Comparison of ENCODE assay signal across 9 mouse cellular contexts in genomic region chr4:62496815-62497214, GRCm38 (mm10). TPM values are rescaled to one million over a fixed set of nuclear protein-coding genes. Genes with fewer than 3 reads are reported as not detected.
DNase-seq lines count a peak whose midpoint lies in the region; ATAC-seq lines count a peak whose summit lies in the region.
"Had no signal": no experiment of that assay in that cellular context is flagged by ENCODE, and none has a peak within 500 bp of the region (broad histone marks: within the 10 kb centered on the region; RNA-seq: fewer than 3 reads in every experiment).

No protein-coding gene starts in this region.

- 59% methylated on average over 8 of the region's 8 CpGs for WGBS in kidney, embryonic 16.5 days
- WGBS in heart, embryonic 16.5 days = 27% methylated on average over 8 of the region's 8 CpGs
- WGBS in stomach, embryonic 15.5 days = 53% methylated on average over 8 of the region's 8 CpGs
- WGBS in embryonic facial prominence, embryonic 10.5 days = 88% methylated on average over 8 of the region's 8 CpGs

- H3K4me2 ChIP-seq in kidney, embryonic 16.5 days (replicated peaks; ENCODE audit: low read depth, low read length) = no peak overlapping the region
- no peak overlapping the region for H3K4me2 ChIP-seq in heart, embryonic 16.5 days (ENCODE audit: low read depth, low read length)
- H3K4me2 ChIP-seq in stomach, embryonic 15.5 days = no peak overlapping the region

- no peak for ATAC-seq in kidney, embryonic 16.5 days (ENCODE audit: low FRiP score, low TSS enrichment)
- ATAC-seq in heart, embryonic 16.5 days (replicated peaks; ENCODE audit: extremely low read depth, insufficient read depth, low FRiP score) = peak; percentile 63
- peak; percentile 29; the same call in 1 of the 2 replicates for ATAC-seq in stomach, embryonic 15.5 days (ENCODE audit: insufficient read depth, low FRiP score, low read depth)

- H3K36me3 ChIP-seq in kidney, embryonic 16.5 days (ENCODE audit: insufficient read depth, low read length) = peaks cover 21% of the 10 kb centered on the region
- H3K36me3 ChIP-seq in heart, embryonic 16.5 days (ENCODE audit: control insufficient read depth, insufficient read depth) = peaks cover 8% of the 10 kb centered on the region
- H3K36me3 ChIP-seq in stomach, embryonic 15.5 days = peaks cover 22% of the 10 kb centered on the region; the same call in 1 of the 2 replicates
- H3K36me3 ChIP-seq in embryonic facial prominence, embryonic 10.5 days (replicated peaks) = peaks cover 26% of the 10 kb centered on the region

- H3K9me3 ChIP-seq in kidney, embryonic 16.5 days (ENCODE audit: low read length) = no peaks in the 10 kb centered on the region
- no peaks in the 10 kb centered on the region for H3K9me3 ChIP-seq in heart, embryonic 16.5 days (replicated peaks; ENCODE audit: control insufficient read depth, low read length)
- no peaks in the 10 kb centered on the region for H3K9me3 ChIP-seq in stomach, embryonic 15.5 days
- no peaks in the 10 kb centered on the region for H3K9me3 ChIP-seq in embryonic facial prominence, embryonic 10.5 days

- intact Hi-C loops in left cerebral cortex, postnatal 4 days (cut with DNase I) = no loop called here

- H3K27me3 ChIP-seq in kidney, embryonic 16.5 days (ENCODE audit: insufficient read depth, low read length) = no peaks in the 10 kb centered on the region
- no peaks in the 10 kb centered on the region for H3K27me3 ChIP-seq in heart, embryonic 16.5 days (ENCODE audit: control insufficient read depth, insufficient read depth, low read length)
- no peaks in the 10 kb centered on the region for H3K27me3 ChIP-seq in stomach, embryonic 15.5 days (replicated peaks)
- H3K27me3 ChIP-seq in embryonic facial prominence, embryonic 10.5 days (replicated peaks; ENCODE audit: low read depth, poor library complexity, severe bottlenecking) = no peaks in the 10 kb centered on the region

- H3K4me3 ChIP-seq in kidney, embryonic 16.5 days (ENCODE audit: low read length) = no peak overlapping the region
- H3K4me3 ChIP-seq in heart, embryonic 16.5 days (ENCODE audit: low read length) = no peak overlapping the region
- H3K4me3 ChIP-seq in stomach, embryonic 15.5 days (replicated peaks) = no peak overlapping the region
- no peak overlapping the region for H3K4me3 ChIP-seq in embryonic facial prominence, embryonic 10.5 days

- H3K4me1 ChIP-seq in kidney, embryonic 16.5 days (ENCODE audit: insufficient read depth, low read length) = peaks cover 11% of the 10 kb centered on the region; the same call in 1 of the 2 replicates
- peaks cover 16% of the 10 kb centered on the region for H3K4me1 ChIP-seq in heart, embryonic 16.5 days (ENCODE audit: control insufficient read depth, insufficient read depth, low read length)
- H3K4me1 ChIP-seq in stomach, embryonic 15.5 days = 0 out of 2 replicates have a peak, but pooled peaks cover 7% of the 10 kb centered on the region
- peaks cover 8% of the 10 kb centered on the region for H3K4me1 ChIP-seq in embryonic facial prominence, embryonic 10.5 days

- H3K9ac ChIP-seq in kidney, embryonic 16.5 days (replicated peaks; ENCODE audit: low read length) = no peak overlapping the region
- no peak overlapping the region for H3K9ac ChIP-seq in heart, embryonic 16.5 days (ENCODE audit: low read length)
- H3K9ac ChIP-seq in stomach, embryonic 15.5 days = no peak overlapping the region

- no peak overlapping the region for H3K27ac ChIP-seq in kidney, embryonic 16.5 days (ENCODE audit: low read length)
- no peak overlapping the region for H3K27ac ChIP-seq in heart, embryonic 16.5 days (ENCODE audit: low read length)
- no peak overlapping the region for H3K27ac ChIP-seq in stomach, embryonic 15.5 days
- H3K27ac ChIP-seq in embryonic facial prominence, embryonic 10.5 days (replicated peaks) = no peak overlapping the region

- peak; percentile 71 for DNase-seq in kidney, adult 18-20 months
- DNase-seq in adrenal gland, postnatal 10 days = peak; percentile 84
- peak; percentile 34 for DNase-seq in left cerebral cortex, postnatal 4 days
- no peak for DNase-seq in embryonic facial prominence, embryonic 10.5 days (ENCODE audit: low spot score)
- DNase-seq in thymus, postnatal 10 days (ENCODE audit: low spot score in 2 of 2) = no peak

RNA-seq across cellular contexts. Expression of gene Hdhd3, which starts 6.5 kb away (rescaled TPM):
- 17.3 and 20.6 TPM in 2 replicates for polyA plus RNA-seq in kidney, embryonic 16.5 days (2015; fragmentation: Nextera tagmentation; extraction: Ambion mirVana)
- 10 to 100 TPM; 16.7 to 19.5 TPM for total RNA-seq in adrenal gland, postnatal 10 days (2021)
- 9.6 and 10.0 TPM in 2 replicates for polyA plus RNA-seq in heart, embryonic 16.5 days (2015; fragmentation: Nextera tagmentation; extraction: Ambion mirVana)
- total RNA-seq in left cerebral cortex, postnatal 4 days (2021) = 1 to 10 TPM; 5.7 to 6.6 TPM
- polyA plus RNA-seq in stomach, embryonic 15.5 days (2015; fragmentation: Nextera tagmentation; extraction: Ambion mirVana) = 27.3 and 30.7 TPM in 2 replicates
- 11.0 and 13.2 TPM in 2 replicates for polyA plus RNA-seq in embryonic facial prominence, embryonic 10.5 days (2016; fragmentation: Nextera tagmentation; extraction: Ambion mirVana)
- total RNA-seq: neutrophil, adult 5-6 weeks had no signal

RNA-seq across cellular contexts. Expression of gene Bspry, which starts 17.0 kb away (rescaled TPM):
- polyA plus RNA-seq in kidney, embryonic 16.5 days (2015; fragmentation: Nextera tagmentation; extraction: Ambion mirVana) = 25.9 and 28.3 TPM in 2 replicates
- total RNA-seq in adrenal gland, postnatal 10 days (2021) = 1 to 10 TPM in 1 of 2 experiments, under 1 TPM in 1; 0.93 to 1.1 TPM
- 3.4 and 6.3 TPM in 2 replicates for polyA plus RNA-seq in heart, embryonic 16.5 days (2015; fragmentation: Nextera tagmentation; extraction: Ambion mirVana)
- under 1 TPM; 0.36 TPM for total RNA-seq in left cerebral cortex, postnatal 4 days (2021)
- polyA plus RNA-seq in stomach, embryonic 15.5 days (2015; fragmentation: Nextera tagmentation; extraction: Ambion mirVana) = 28.4 and 29.9 TPM in 2 replicates
- 1.8 and 2.6 TPM in 2 replicates for polyA plus RNA-seq in embryonic facial prominence, embryonic 10.5 days (2016; fragmentation: Nextera tagmentation; extraction: Ambion mirVana)

RNA-seq across cellular contexts. Expression of gene Alad, which starts 22.9 kb away (rescaled TPM):
- polyA plus RNA-seq in kidney, embryonic 16.5 days (2015; fragmentation: Nextera tagmentation; extraction: Ambion mirVana) = 108 and 113 TPM in 2 replicates
- total RNA-seq in adrenal gland, postnatal 10 days (2021) = 100 to 1,000 TPM; 110 to 122 TPM
- 57.6 and 69.8 TPM in 2 replicates for polyA plus RNA-seq in heart, embryonic 16.5 days (2015; fragmentation: Nextera tagmentation; extraction: Ambion mirVana)
- 10 to 100 TPM; 35.3 to 36.8 TPM for total RNA-seq in left cerebral cortex, postnatal 4 days (2021)
- polyA plus RNA-seq in stomach, embryonic 15.5 days (2015; fragmentation: Nextera tagmentation; extraction: Ambion mirVana) = 121 and 142 TPM in 2 replicates
- polyA plus RNA-seq in embryonic facial prominence, embryonic 10.5 days (2016; fragmentation: Nextera tagmentation; extraction: Ambion mirVana) = 106 and 114 TPM in 2 replicates

RNA-seq across cellular contexts. Expression of gene Wdr31, which starts 26.1 kb away (rescaled TPM):
- 13.2 and 14.3 TPM in 2 replicates for polyA plus RNA-seq in kidney, embryonic 16.5 days (2015; fragmentation: Nextera tagmentation; extraction: Ambion mirVana)
- 1 to 10 TPM; 2.4 to 3.7 TPM for total RNA-seq in adrenal gland, postnatal 10 days (2021)
- 3.1 and 4.8 TPM in 2 replicates for polyA plus RNA-seq in heart, embryonic 16.5 days (2015; fragmentation: Nextera tagmentation; extraction: Ambion mirVana)
- total RNA-seq in left cerebral cortex, postnatal 4 days (2021) = 10 to 100 TPM; 12.5 to 15.1 TPM
- polyA plus RNA-seq in stomach, embryonic 15.5 days (2015; fragmentation: Nextera tagmentation; extraction: Ambion mirVana) = 6.2 and 7.8 TPM in 2 replicates
- polyA plus RNA-seq in embryonic facial prominence, embryonic 10.5 days (2016; fragmentation: Nextera tagmentation; extraction: Ambion mirVana) = 9.9 and 11.0 TPM in 2 replicates

RNA-seq across cellular contexts. Expression of gene Pole3, which starts 28.1 kb away (rescaled TPM):
- 97.0 and 102 TPM in 2 replicates for polyA plus RNA-seq in kidney, embryonic 16.5 days (2015; fragmentation: Nextera tagmentation; extraction: Ambion mirVana)
- 10 to 100 TPM; 40.3 to 46.7 TPM for total RNA-seq in adrenal gland, postnatal 10 days (2021)
- 47.8 and 51.4 TPM in 2 replicates for polyA plus RNA-seq in heart, embryonic 16.5 days (2015; fragmentation: Nextera tagmentation; extraction: Ambion mirVana)
- 10 to 100 TPM; 32.4 to 36.6 TPM for total RNA-seq in left cerebral cortex, postnatal 4 days (2021)
- 70.9 and 77.3 TPM in 2 replicates for polyA plus RNA-seq in stomach, embryonic 15.5 days (2015; fragmentation: Nextera tagmentation; extraction: Ambion mirVana)
- 117 and 120 TPM in 2 replicates for polyA plus RNA-seq in embryonic facial prominence, embryonic 10.5 days (2016; fragmentation: Nextera tagmentation; extraction: Ambion mirVana)

Comparison
In these comparisons a context has a peak if more than half of its experiments do, and no peak if none do; other contexts are left out.
1. DNase-seq: peak in kidney, adult 18-20 months (single experiment), adrenal gland, postnatal 10 days (single experiment) and left cerebral cortex, postnatal 4 days (single experiment); none in embryonic facial prominence, embryonic 10.5 days (single experiment) and thymus, postnatal 10 days (0 of 2).